Mouse (Mus musculus): ENCODE data around the gene Cd9.

- no peak for TF ChIP-seq POLR2A (IDR thresholded peaks at IDR 0.05; ENCODE audit: low read depth, low read length)
- TF ChIP-seq PAX5 (IDR thresholded peaks at IDR 0.05; ENCODE audit: low read length) = no peak
- peak; percentile 64; the same call in 1 of the 2 replicates for TF ChIP-seq MYC (IDR thresholded peaks at IDR 0.05; ENCODE audit: low read depth, low read length)
- 0 out of 2 replicates have a peak, but pooled peaks have one; percentile 20 for TF ChIP-seq JUND (conservative IDR thresholded peaks at IDR 0.05; ENCODE audit: low read depth, low read length)
- no peak for TF ChIP-seq CTCF (conservative IDR thresholded peaks at IDR 0.05 in 1 of 2, IDR thresholded peaks at IDR 0.05 in 1 of 2; ENCODE audit: low read depth in 2 of 2, low read length in 2 of 2)
- TF ChIP-seq MAFK (IDR thresholded peaks at IDR 0.05; ENCODE audit: insufficient replicate concordance, low read length) = no peak
- no peak for TF ChIP-seq ZNF384 (IDR thresholded peaks at IDR 0.05; ENCODE audit: low read depth, low read length)
- no peak for TF ChIP-seq MXI1 (IDR thresholded peaks at IDR 0.05; ENCODE audit: low read depth, low read length)
- no peak for TF ChIP-seq SMC3 (IDR thresholded peaks at IDR 0.05; ENCODE audit: low read depth, low read length)
- TF ChIP-seq USF1 (IDR thresholded peaks at IDR 0.05; ENCODE audit: low read depth, low read length) = no peak; the same call in 1 of the 2 replicates
- no peak for TF ChIP-seq ZKSCAN1 (IDR thresholded peaks at IDR 0.05; ENCODE audit: borderline replicate concordance, low read depth, low read length)
These were observed 49.2 kb downstream of the Cd9 start for GRCm38 (mm10) chr6:125445381-125445780.

Data from CH12.LX (cell line).